Mouse (Mus musculus): Measurements from ENCODE around the gene Ano1. TPM values are rescaled to one million over a fixed set of nuclear protein-coding genes. Genes with fewer than 3 reads are reported as not detected.

The Ano1 gene
- polyA plus RNA-seq, 1 experiment from 2014 or later: 14.3 TPM

DNA sequence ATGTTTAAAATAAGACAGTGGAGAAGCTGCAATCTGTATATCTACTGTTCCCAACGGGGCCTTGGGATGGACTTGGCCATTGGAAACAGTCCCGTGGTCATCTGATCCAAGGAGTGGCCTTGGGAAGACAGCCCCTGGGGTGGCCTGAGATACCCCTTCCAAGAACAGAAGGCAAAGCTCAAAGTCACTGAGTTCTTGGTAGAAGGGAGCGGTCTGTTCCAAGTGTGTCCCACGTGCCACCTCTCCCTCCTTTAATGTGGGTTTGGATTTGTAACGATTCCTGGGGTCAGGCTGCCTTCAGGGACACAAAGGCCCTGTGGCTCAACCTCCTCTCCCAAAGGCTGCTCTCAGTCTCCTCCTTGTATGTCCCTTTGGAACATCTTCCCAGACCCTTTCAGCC is 7.9 kb downstream of the Ano1 start:
- Histone ChIP-seq H3K36me3 (ENCODE audit: control insufficient read depth, insufficient read depth, low read length) (no peaks in the 10 kb centered on the region), H3K4me3 (ENCODE audit: low read depth, low read length) (no peak overlapping the region), H3K9me3 (replicated peaks; ENCODE audit: control insufficient read depth, low read length) (no peaks in the 10 kb centered on the region), H3K9ac (ENCODE audit: low read depth, low read length) (no peak overlapping the region), H3K27ac (ENCODE audit: low read depth, low read length) (no peak overlapping the region), H3K4me1 (ENCODE audit: control insufficient read depth, insufficient read depth, low read length) (peaks cover 13% of the 10 kb centered on the region), H3K27me3 (ENCODE audit: control insufficient read depth, insufficient read depth, low read length) (peaks cover 10% of the 10 kb centered on the region; the same call in 1 of the 2 replicates), H3K4me2 (no peak overlapping the region)
- no peak for ATAC-seq (replicated peaks; ENCODE audit: insufficient number of reproducible peaks, low FRiP score, low TSS enrichment)
- WGBS (ENCODE audit: insufficient replicate concordance): 77% methylated on average over 5 of the region's 5 CpGs

DNA sequence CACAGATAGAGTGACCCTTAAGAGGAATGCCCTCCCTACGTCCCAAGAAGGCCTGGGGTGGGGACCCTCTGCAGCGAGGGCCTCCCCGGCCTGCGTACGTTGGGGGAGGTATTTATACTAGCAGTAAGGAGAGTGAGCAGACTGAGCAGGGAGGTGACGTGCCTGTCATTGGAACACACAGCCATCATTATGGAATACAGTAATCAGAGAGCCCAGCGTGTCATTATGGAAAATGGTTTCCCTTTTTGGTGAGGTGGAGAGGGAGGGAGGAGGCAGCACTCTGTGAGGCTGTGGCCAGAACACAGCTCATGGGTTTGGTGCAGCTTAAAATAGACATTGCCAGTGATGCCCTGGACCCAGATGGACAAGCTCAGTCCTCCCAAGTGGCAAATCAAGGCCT is 11.1 kb downstream of the Ano1 start:
- peaks cover 16% of the 10 kb centered on the region for H3K4me1 ChIP-seq (ENCODE audit: control insufficient read depth, insufficient read depth, low read length)
- no peaks in the 10 kb centered on the region for H3K36me3 ChIP-seq (ENCODE audit: control insufficient read depth, insufficient read depth, low read length)
- H3K4me3 ChIP-seq (ENCODE audit: low read depth, low read length): no peak overlapping the region
- H3K27me3 ChIP-seq (ENCODE audit: control insufficient read depth, insufficient read depth, low read length): peaks cover 36% of the 10 kb centered on the region
- no peak overlapping the region for H3K4me2 ChIP-seq
- H3K9ac ChIP-seq (ENCODE audit: low read depth, low read length): no peak overlapping the region
- 48% methylated on average over 7 of the region's 7 CpGs for WGBS (ENCODE audit: insufficient replicate concordance)
- H3K9me3 ChIP-seq (replicated peaks; ENCODE audit: control insufficient read depth, low read length): no peaks in the 10 kb centered on the region
- H3K27ac ChIP-seq (ENCODE audit: low read depth, low read length): no peak overlapping the region
- ATAC-seq (replicated peaks; ENCODE audit: insufficient number of reproducible peaks, low FRiP score, low TSS enrichment): no peak

DNA sequence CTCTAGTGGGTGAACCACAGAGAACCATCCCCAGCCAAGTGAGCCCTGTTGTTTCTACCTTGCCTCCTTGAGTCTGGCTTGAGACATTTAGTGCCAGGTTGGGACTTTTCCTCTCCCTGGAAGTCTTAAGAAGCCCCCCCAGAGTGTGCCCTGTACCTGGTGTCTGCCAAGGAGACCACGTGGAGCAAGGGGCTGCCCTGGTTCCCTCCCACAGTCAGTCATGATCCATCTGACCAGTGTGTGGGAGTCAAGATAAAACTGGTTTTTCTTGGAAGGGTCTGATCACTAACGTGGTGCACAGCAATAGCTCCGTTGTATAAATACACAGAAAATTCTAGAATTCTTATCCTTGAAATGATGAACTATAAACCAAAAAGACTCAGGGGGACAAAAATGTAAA is 12.0 kb downstream of the Ano1 start:
- no peak for ATAC-seq (replicated peaks; ENCODE audit: insufficient number of reproducible peaks, low FRiP score, low TSS enrichment)
- 37% methylated on average over 3 of the region's 3 CpGs for WGBS (ENCODE audit: insufficient replicate concordance)
- Histone ChIP-seq H3K9ac (ENCODE audit: low read depth, low read length) (no peak overlapping the region), H3K4me2 (no peak overlapping the region), H3K27ac (ENCODE audit: low read depth, low read length) (0 out of 2 replicates have a peak overlapping the region, but pooled peaks have one; percentile 29), H3K4me1 (ENCODE audit: control insufficient read depth, insufficient read depth, low read length) (peaks cover 16% of the 10 kb centered on the region), H3K36me3 (ENCODE audit: control insufficient read depth, insufficient read depth, low read length) (no peaks in the 10 kb centered on the region), H3K9me3 (replicated peaks; ENCODE audit: control insufficient read depth, low read length) (no peaks in the 10 kb centered on the region), H3K4me3 (ENCODE audit: low read depth, low read length) (no peak overlapping the region), H3K27me3 (ENCODE audit: control insufficient read depth, insufficient read depth, low read length) (peaks cover 36% of the 10 kb centered on the region)

DNA sequence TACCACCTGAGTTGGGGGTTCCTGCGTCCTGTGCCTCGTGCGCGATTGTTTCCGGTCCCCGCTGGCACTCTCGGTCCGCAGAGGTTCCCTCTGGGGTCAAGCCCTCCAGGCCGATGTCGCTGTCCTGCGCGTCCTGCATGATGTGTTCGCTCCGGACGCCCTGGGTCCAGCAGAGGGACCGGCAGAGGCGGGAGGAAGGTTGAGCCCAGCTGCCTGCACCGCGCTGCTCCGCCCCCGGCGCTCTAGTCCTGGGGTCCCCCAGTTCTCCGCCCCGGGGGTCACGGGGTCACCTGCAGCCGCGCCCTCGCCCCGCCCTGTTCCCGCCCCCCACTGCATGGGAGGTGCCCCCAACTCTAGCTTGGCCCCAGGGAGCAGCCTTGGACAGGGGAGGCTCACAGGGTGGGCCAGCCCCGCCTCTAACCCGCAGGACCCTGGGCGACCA is 13.4 kb downstream of the Ano1 start:
- 1% methylated on average over 33 of the region's 33 CpGs for WGBS (ENCODE audit: insufficient replicate concordance)

DNA sequence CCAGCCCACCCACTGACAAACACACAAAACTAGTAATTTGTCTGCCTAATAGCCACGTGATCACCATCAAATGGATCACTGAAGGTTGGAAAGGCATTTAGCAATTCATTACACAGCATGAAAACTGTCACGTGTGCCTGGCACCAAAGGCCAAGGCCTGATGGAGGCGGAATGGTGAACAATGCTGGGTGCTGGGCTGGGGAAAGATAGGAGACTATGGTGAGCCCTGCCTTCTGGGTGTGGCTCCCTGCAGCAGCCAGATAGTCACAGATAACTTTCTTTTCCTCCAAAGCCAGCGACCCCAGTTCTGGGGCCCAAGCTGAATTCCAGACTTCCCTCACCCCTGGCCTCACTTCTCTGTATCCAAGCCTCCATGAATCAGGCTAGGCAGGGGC is 19.9 kb downstream of the Ano1 start:
- peak; percentile 84 for ATAC-seq (replicated peaks; ENCODE audit: insufficient number of reproducible peaks, low FRiP score, low TSS enrichment)
- H3K4me3 ChIP-seq (ENCODE audit: low read depth, low read length): no peak overlapping the region
- H3K4me1 ChIP-seq (ENCODE audit: control insufficient read depth, insufficient read depth, low read length): no peaks in the 10 kb centered on the region
- no peaks in the 10 kb centered on the region for H3K9me3 ChIP-seq (replicated peaks; ENCODE audit: control insufficient read depth, low read length)
- H3K4me2 ChIP-seq: peak overlapping the region; percentile 29; the same call in 1 of the 2 replicates
- 49% methylated on average over 4 of the region's 4 CpGs for WGBS (ENCODE audit: insufficient replicate concordance)
- H3K27me3 ChIP-seq (ENCODE audit: control insufficient read depth, insufficient read depth, low read length): peaks cover 12% of the 10 kb centered on the region
- no peaks in the 10 kb centered on the region for H3K36me3 ChIP-seq (ENCODE audit: control insufficient read depth, insufficient read depth, low read length)
- H3K9ac ChIP-seq (ENCODE audit: low read depth, low read length): no peak overlapping the region
- peak overlapping the region; percentile 51 for H3K27ac ChIP-seq (ENCODE audit: low read depth, low read length)

More for the DNA sequence above, 13.4 kb downstream of the Ano1 start:
- Histone ChIP-seq H3K27me3 (ENCODE audit: control insufficient read depth, insufficient read depth, low read length) (peaks cover 36% of the 10 kb centered on the region), H3K4me1 (ENCODE audit: control insufficient read depth, insufficient read depth, low read length) (peaks cover 16% of the 10 kb centered on the region), H3K4me3 (ENCODE audit: low read depth, low read length) (peak overlapping the region; percentile 46), H3K36me3 (ENCODE audit: control insufficient read depth, insufficient read depth, low read length) (no peaks in the 10 kb centered on the region), H3K27ac (ENCODE audit: low read depth, low read length) (no peak overlapping the region), H3K4me2 (peak overlapping the region; percentile 75), H3K9me3 (replicated peaks; ENCODE audit: control insufficient read depth, low read length) (no peaks in the 10 kb centered on the region), H3K9ac (ENCODE audit: low read depth, low read length) (peak overlapping the region; percentile 65)
- ATAC-seq (replicated peaks; ENCODE audit: insufficient number of reproducible peaks, low FRiP score, low TSS enrichment): peak; percentile 72

DNA sequence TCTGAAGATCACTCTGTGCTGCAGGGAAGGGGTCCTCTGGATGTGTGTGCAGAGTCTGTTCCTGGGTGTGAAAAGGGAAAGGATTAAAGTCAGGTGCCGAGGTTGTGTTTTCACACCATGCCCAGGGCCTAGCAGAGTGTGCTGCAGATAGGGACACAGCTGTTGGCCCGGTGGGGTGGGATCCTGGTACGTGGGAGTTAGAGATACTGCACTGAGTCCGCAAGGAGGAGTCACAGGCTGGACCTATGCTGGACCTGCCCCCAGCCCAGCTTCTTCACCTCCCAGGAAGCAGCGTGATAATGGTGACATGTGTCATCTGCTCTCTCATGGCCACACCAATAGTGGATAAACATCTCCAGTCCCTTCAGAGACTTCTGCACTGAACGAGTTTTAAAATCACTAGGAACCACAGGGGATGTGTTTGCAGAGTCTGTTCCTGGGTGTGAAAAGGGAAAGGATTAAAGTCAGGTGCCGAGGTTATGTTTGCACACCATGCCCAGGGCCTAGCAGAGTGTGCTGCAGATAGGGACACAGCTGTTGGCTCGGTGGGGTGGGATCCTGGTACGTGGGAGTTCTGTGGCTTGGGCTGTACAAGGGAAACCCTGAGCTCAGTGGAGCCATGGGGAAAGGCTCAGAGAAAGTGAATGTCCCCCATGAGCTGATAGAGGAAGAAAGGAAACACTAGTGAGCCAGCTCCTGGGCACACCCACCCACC is 20.4 kb downstream of the Ano1 start:
- Histone ChIP-seq H3K4me3 (ENCODE audit: low read depth, low read length) (no peak overlapping the region), H3K9me3 (replicated peaks; ENCODE audit: control insufficient read depth, low read length) (no peaks in the 10 kb centered on the region), H3K27ac (ENCODE audit: low read depth, low read length) (peak overlapping the region; percentile 51), H3K27me3 (ENCODE audit: control insufficient read depth, insufficient read depth, low read length) (peaks cover 6% of the 10 kb centered on the region), H3K36me3 (ENCODE audit: control insufficient read depth, insufficient read depth, low read length) (no peaks in the 10 kb centered on the region), H3K4me2 (no peak overlapping the region), H3K9ac (ENCODE audit: low read depth, low read length) (no peak overlapping the region), H3K4me1 (ENCODE audit: control insufficient read depth, insufficient read depth, low read length) (no peaks in the 10 kb centered on the region)
- WGBS (ENCODE audit: insufficient replicate concordance): 26% methylated on average over 9 of the region's 9 CpGs
- peak; percentile 87 for ATAC-seq (replicated peaks; ENCODE audit: insufficient number of reproducible peaks, low FRiP score, low TSS enrichment)

DNA sequence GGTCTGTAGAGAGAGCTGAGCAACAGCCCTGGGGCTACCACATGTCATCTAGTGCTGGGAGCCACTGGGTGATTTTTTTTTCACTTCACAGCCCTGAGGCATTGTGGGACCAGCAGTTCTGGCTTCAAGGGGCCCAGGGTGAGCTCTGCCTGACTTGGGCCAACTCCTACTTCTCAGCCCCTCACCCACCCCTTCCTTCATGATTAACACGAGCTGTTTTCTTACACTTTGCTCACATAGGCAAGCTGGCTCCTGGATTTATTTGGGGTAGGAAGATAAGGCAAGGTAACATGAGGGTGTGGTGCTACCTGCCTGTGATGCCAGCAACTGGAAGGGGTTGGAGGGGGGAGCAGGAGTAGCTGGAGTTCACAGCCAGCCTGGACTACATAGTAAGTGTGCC is 27.5 kb downstream of the Ano1 start:
- ATAC-seq (replicated peaks; ENCODE audit: insufficient number of reproducible peaks, low FRiP score, low TSS enrichment): no peak
- Histone ChIP-seq H3K27me3 (ENCODE audit: control insufficient read depth, insufficient read depth, low read length) (no peaks in the 10 kb centered on the region), H3K9me3 (replicated peaks; ENCODE audit: control insufficient read depth, low read length) (no peaks in the 10 kb centered on the region), H3K4me3 (ENCODE audit: low read depth, low read length) (no peak overlapping the region), H3K36me3 (ENCODE audit: control insufficient read depth, insufficient read depth, low read length) (no peaks in the 10 kb centered on the region), H3K27ac (ENCODE audit: low read depth, low read length) (no peak overlapping the region), H3K9ac (ENCODE audit: low read depth, low read length) (no peak overlapping the region), H3K4me1 (ENCODE audit: control insufficient read depth, insufficient read depth, low read length) (no peaks in the 10 kb centered on the region), H3K4me2 (no peak overlapping the region)
- WGBS (ENCODE audit: insufficient replicate concordance): 52% methylated on average over 1 of the region's 1 CpGs

DNA sequence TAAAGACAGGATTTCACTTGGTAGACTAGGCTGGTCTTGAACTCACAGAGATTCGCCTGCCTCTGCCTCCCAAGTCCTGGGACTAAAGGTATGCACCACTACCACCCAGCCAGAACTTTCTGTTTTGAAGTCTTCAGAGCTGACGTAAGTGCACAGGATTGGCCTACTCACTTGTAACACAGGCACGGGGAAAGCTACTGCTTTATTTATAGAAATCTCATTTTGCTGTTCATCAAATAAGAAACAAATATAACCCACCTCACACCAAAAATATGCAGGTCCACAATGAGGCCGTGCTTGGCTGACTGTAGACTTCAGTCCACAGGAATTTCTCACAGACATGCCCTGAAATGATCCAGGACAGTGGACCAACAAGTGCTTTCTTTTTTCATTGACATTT is 31.8 kb downstream of the Ano1 start:
- no peak overlapping the region for H3K9ac ChIP-seq (ENCODE audit: low read depth, low read length)
- H3K9me3 ChIP-seq (replicated peaks; ENCODE audit: control insufficient read depth, low read length): no peaks in the 10 kb centered on the region
- ATAC-seq (replicated peaks; ENCODE audit: insufficient number of reproducible peaks, low FRiP score, low TSS enrichment): no peak
- H3K27ac ChIP-seq (ENCODE audit: low read depth, low read length): no peak overlapping the region
- 75% methylated on average over 4 of the region's 4 CpGs for WGBS (ENCODE audit: insufficient replicate concordance)
- H3K4me2 ChIP-seq: no peak overlapping the region
- 0 out of 2 replicates have a peak, but pooled peaks cover 2% of the 10 kb centered on the region for H3K27me3 ChIP-seq (ENCODE audit: control insufficient read depth, insufficient read depth, low read length)
- no peaks in the 10 kb centered on the region for H3K36me3 ChIP-seq (ENCODE audit: control insufficient read depth, insufficient read depth, low read length)
- H3K4me3 ChIP-seq (ENCODE audit: low read depth, low read length): no peak overlapping the region
- H3K4me1 ChIP-seq (ENCODE audit: control insufficient read depth, insufficient read depth, low read length): no peaks in the 10 kb centered on the region

DNA sequence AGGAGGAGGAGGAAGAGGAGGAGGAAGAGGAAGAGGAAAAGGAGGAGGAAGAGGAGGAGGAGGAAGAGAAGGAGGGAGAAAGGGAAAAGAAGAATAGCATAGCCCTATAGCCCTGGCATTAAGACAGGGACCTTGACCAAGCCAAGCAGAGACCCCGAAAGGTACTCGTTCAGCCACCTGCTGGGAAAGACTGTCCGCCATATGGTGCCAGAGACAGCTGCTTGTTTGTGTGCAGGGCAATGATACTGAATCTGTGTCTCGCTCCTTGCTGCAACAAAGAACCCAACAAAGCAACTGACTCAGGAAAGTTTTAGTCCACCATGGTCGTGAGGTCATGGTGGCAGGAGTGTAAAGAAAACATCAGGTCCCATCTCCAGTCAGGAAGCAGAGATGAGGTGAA is 34.0 kb downstream of the Ano1 start:
- Histone ChIP-seq H3K4me2 (no peak overlapping the region), H3K4me1 (ENCODE audit: control insufficient read depth, insufficient read depth, low read length) (no peaks in the 10 kb centered on the region), H3K27me3 (ENCODE audit: control insufficient read depth, insufficient read depth, low read length) (0 out of 2 replicates have a peak, but pooled peaks cover 2% of the 10 kb centered on the region), H3K9me3 (replicated peaks; ENCODE audit: control insufficient read depth, low read length) (no peaks in the 10 kb centered on the region), H3K27ac (ENCODE audit: low read depth, low read length) (no peak overlapping the region), H3K9ac (ENCODE audit: low read depth, low read length) (no peak overlapping the region), H3K36me3 (ENCODE audit: control insufficient read depth, insufficient read depth, low read length) (no peaks in the 10 kb centered on the region), H3K4me3 (ENCODE audit: low read depth, low read length) (no peak overlapping the region)
- ATAC-seq (replicated peaks; ENCODE audit: insufficient number of reproducible peaks, low FRiP score, low TSS enrichment): no peak
- 67% methylated on average over 5 of the region's 5 CpGs for WGBS (ENCODE audit: insufficient replicate concordance)

Data from heart, embryonic 11.5 days (tissue).